Mouse (Mus musculus): ENCODE data around the gene Hivep3. TPM values are rescaled to one million over a fixed set of nuclear protein-coding genes. Genes with fewer than 3 reads are reported as not detected.

The Hivep3 gene
- polyA plus RNA-seq, 2 experiments = 3.8 to 5.1 TPM

- DNase-seq (ENCODE audit: low spot score) = no peak
- Histone ChIP-seq H3K27me3 (ENCODE audit: control insufficient read depth, insufficient read depth, low read length) (peaks cover 15% of the 10 kb centered on the region; the same call in 1 of the 2 replicates), H3K4me1 (ENCODE audit: control insufficient read depth, insufficient read depth, low read length) (no peaks in the 10 kb centered on the region), H3K4me3 (replicated peaks; ENCODE audit: low read length) (no peak overlapping the region), H3K9ac (ENCODE audit: low read depth, low read length, severe bottlenecking) (no peak overlapping the region), H3K9me3 (ENCODE audit: control insufficient read depth, low read length) (no peaks in the 10 kb centered on the region), H3K4me2 (replicated peaks; ENCODE audit: low read depth, low read length, severe bottlenecking) (no peak overlapping the region), H3K27ac (replicated peaks; ENCODE audit: low read depth, low read length) (no peak overlapping the region), H3K36me3 (ENCODE audit: control insufficient read depth, insufficient read depth, low read length) (no peaks in the 10 kb centered on the region)
- WGBS = 95% methylated on average over 1 of the region's 1 CpGs
- ATAC-seq (ENCODE audit: low FRiP score, low read depth) = no peak
- no peak for TF ChIP-seq POLR2A (IDR thresholded peaks at IDR 0.05; ENCODE audit: borderline replicate concordance, extremely low read depth, insufficient read depth, insufficient read length)
Measured at GRCm38 (mm10) chr4:120027671-120028070, 294.1 kb downstream of the Hivep3 start.

DNA sequence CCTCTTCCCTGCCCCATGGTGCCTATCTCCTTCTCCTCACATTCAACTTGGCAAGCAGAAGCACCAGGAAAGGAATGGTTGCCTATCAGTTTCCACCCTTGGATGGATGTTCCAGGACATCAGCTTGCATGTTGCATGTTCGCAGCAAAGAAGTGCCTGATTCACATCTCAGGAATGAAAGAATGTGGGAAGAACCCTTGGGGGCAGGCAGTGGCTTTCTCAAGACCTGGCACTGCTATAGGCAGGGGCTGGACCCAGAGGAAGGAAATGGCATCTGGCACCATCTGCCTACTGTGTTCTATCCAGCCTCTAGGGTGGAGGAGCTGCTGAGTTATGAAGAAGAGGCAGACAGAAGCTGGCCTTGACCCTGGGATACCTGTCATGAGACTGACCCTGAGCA is 296.4 kb downstream of the Hivep3 start:
- H3K36me3 ChIP-seq (ENCODE audit: control insufficient read depth, insufficient read depth, low read length) = no peaks in the 10 kb centered on the region
- no peak overlapping the region for H3K9ac ChIP-seq (ENCODE audit: low read depth, low read length, severe bottlenecking)
- H3K4me2 ChIP-seq (replicated peaks; ENCODE audit: low read depth, low read length, severe bottlenecking) = no peak overlapping the region
- peaks cover 36% of the 10 kb centered on the region for H3K27me3 ChIP-seq (ENCODE audit: control insufficient read depth, insufficient read depth, low read length)
- WGBS = 75% methylated on average over 1 of the region's 1 CpGs
- no peak for ATAC-seq (ENCODE audit: low FRiP score, low read depth)
- H3K9me3 ChIP-seq (ENCODE audit: control insufficient read depth, low read length) = no peaks in the 10 kb centered on the region
- H3K4me3 ChIP-seq (replicated peaks; ENCODE audit: low read length) = no peak overlapping the region
- no peak for DNase-seq (ENCODE audit: low spot score)
- H3K4me1 ChIP-seq (ENCODE audit: control insufficient read depth, insufficient read depth, low read length) = peaks cover 5% of the 10 kb centered on the region; the same call in 1 of the 2 replicates
- no peak overlapping the region for H3K27ac ChIP-seq (replicated peaks; ENCODE audit: low read depth, low read length)
- TF ChIP-seq POLR2A (IDR thresholded peaks at IDR 0.05; ENCODE audit: borderline replicate concordance, extremely low read depth, insufficient read depth, insufficient read length) = no peak

DNA sequence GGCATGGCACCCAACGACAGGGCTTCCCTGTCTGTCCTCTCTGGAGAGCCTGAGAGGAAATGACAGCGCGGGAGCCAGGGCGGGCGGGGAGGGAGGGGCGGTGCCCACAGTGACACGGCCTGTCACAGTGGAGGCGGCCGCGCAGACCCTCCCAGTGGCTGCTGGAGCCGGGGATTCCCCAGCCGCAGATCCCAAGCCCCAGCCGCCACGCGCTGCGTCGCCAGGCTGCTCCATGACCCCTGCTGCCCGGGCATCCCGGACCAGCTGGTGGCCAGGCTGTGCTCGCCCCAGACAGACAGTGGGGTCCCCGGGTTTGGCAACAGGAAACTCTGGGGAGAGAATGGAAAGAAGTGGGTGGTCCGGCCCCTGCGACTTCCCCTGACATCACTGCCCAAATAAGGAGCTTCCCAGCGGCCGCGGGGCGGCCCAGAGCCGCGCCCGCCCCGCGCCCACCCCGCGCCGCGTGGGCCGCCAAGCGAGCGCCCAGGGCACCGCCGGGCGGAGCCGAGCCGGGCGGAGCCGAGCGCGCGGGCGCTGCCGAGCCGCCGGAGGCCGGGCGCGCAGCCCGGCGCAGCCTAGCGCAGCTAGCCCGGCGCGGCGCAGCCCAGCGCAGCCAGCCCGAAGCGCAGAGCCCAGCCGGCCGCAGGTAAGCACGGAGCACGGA is 298.9 kb downstream of the Hivep3 start:
- H3K27me3 ChIP-seq (ENCODE audit: control insufficient read depth, insufficient read depth, low read length) = peaks cover 42% of the 10 kb centered on the region
- WGBS = 0% methylated on average over 28 of the region's 70 CpGs

GRCm38 (mm10) chr4:120032984-120033355 is 299.4 kb downstream of the Hivep3 start:
- Histone ChIP-seq H3K36me3 (ENCODE audit: control insufficient read depth, insufficient read depth, low read length) (no peaks in the 10 kb centered on the region), H3K4me3 (replicated peaks; ENCODE audit: low read length) (peak overlapping the region; percentile 53), H3K27me3 (ENCODE audit: control insufficient read depth, insufficient read depth, low read length) (peaks cover 42% of the 10 kb centered on the region), H3K9me3 (ENCODE audit: control insufficient read depth, low read length) (no peaks in the 10 kb centered on the region), H3K27ac (replicated peaks; ENCODE audit: low read depth, low read length) (no peak overlapping the region), H3K4me2 (replicated peaks; ENCODE audit: low read depth, low read length, severe bottlenecking) (peak overlapping the region; percentile 98), H3K4me1 (ENCODE audit: control insufficient read depth, insufficient read depth, low read length) (peaks cover 5% of the 10 kb centered on the region; the same call in 1 of the 2 replicates), H3K9ac (ENCODE audit: low read depth, low read length, severe bottlenecking) (peak overlapping the region; percentile 57)
- ATAC-seq (ENCODE audit: low FRiP score, low read depth) = 0 out of 2 replicates have a peak, but pooled peaks have one; percentile 7
- TF ChIP-seq POLR2A (IDR thresholded peaks at IDR 0.05; ENCODE audit: borderline replicate concordance, extremely low read depth, insufficient read depth, insufficient read length) = no peak
- 1% methylated on average over 28 of the region's 38 CpGs for WGBS
- DNase-seq (ENCODE audit: low spot score) = no peak

More for the DNA sequence above, 298.9 kb downstream of the Hivep3 start:
- Histone ChIP-seq H3K9ac (ENCODE audit: low read depth, low read length, severe bottlenecking) (peak overlapping the region; percentile 57), H3K27ac (replicated peaks; ENCODE audit: low read depth, low read length) (no peak overlapping the region), H3K36me3 (ENCODE audit: control insufficient read depth, insufficient read depth, low read length) (no peaks in the 10 kb centered on the region), H3K9me3 (ENCODE audit: control insufficient read depth, low read length) (no peaks in the 10 kb centered on the region), H3K4me1 (ENCODE audit: control insufficient read depth, insufficient read depth, low read length) (peaks cover 5% of the 10 kb centered on the region; the same call in 1 of the 2 replicates), H3K4me2 (replicated peaks; ENCODE audit: low read depth, low read length, severe bottlenecking) (peak overlapping the region; percentile 98), H3K4me3 (replicated peaks; ENCODE audit: low read length) (peak overlapping the region; percentile 53)
- no peak for TF ChIP-seq POLR2A (IDR thresholded peaks at IDR 0.05; ENCODE audit: borderline replicate concordance, extremely low read depth, insufficient read depth, insufficient read length)
- peak; percentile 86 for ATAC-seq (ENCODE audit: low FRiP score, low read depth)
- peak; percentile 50 for DNase-seq (ENCODE audit: low spot score)

GRCm38 (mm10) chr4:120036294-120036693 is 302.7 kb downstream of the Hivep3 start:
- H3K9me3 ChIP-seq (ENCODE audit: control insufficient read depth, low read length) = no peaks in the 10 kb centered on the region
- H3K4me2 ChIP-seq (replicated peaks; ENCODE audit: low read depth, low read length, severe bottlenecking) = no peak overlapping the region
- H3K9ac ChIP-seq (ENCODE audit: low read depth, low read length, severe bottlenecking) = no peak overlapping the region
- ATAC-seq (ENCODE audit: low FRiP score, low read depth) (no peak), DNase-seq (ENCODE audit: low spot score) (no peak)
- no peaks in the 10 kb centered on the region for H3K36me3 ChIP-seq (ENCODE audit: control insufficient read depth, insufficient read depth, low read length)
- TF ChIP-seq POLR2A (IDR thresholded peaks at IDR 0.05; ENCODE audit: borderline replicate concordance, extremely low read depth, insufficient read depth, insufficient read length) = no peak
- H3K4me3 ChIP-seq (replicated peaks; ENCODE audit: low read length) = no peak overlapping the region
- no peak overlapping the region for H3K27ac ChIP-seq (replicated peaks; ENCODE audit: low read depth, low read length)
- WGBS = 78% methylated on average over 4 of the region's 4 CpGs
- H3K4me1 ChIP-seq (ENCODE audit: control insufficient read depth, insufficient read depth, low read length) = peaks cover 5% of the 10 kb centered on the region; the same call in 1 of the 2 replicates
- peaks cover 40% of the 10 kb centered on the region for H3K27me3 ChIP-seq (ENCODE audit: control insufficient read depth, insufficient read depth, low read length)
